Mouse (Mus musculus) megakaryocyte, embryonic 14.5 days (primary cell): ENCODE data around the gene Espnl.

Experiments
- FLI1 ChIP-seq: IDR thresholded peaks from 2 replicates; pipeline ENCODE4 v1.6.1; 2012; ENCODE audit warnings: low read length, inconsistent platforms, mixed read lengths
- GATA1 ChIP-seq: IDR thresholded peaks from 3 replicates; pipeline ENCODE4 v1.6.1; 2012; ENCODE audit warnings: mixed read lengths, low read length, inconsistent platforms, borderline replicate concordance

DNA sequence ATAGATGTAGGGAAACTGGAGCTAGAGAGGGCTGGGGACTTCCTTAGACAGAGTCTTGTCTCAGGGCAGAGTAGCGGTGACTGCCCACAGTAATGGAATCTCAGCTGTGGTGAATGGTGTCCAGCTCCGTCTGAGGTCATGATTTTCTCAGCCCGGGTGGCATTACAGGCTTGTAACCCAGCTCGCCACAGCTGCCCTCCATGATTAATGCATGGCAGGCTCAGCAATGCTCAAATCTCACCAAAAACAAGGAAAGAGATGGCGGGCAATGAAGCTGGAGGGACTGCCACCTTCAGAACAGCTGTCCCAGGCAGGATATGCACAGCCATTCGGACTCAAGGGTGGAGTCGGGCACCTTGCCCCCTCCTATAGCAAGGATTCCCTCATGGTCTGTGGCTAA is 15.5 kb downstream of the Espnl start:
- TF ChIP-seq FLI1 (no peak), GATA1 (no peak)
